Mouse (Mus musculus): ENCODE results near the gene Hrk.

DNA sequence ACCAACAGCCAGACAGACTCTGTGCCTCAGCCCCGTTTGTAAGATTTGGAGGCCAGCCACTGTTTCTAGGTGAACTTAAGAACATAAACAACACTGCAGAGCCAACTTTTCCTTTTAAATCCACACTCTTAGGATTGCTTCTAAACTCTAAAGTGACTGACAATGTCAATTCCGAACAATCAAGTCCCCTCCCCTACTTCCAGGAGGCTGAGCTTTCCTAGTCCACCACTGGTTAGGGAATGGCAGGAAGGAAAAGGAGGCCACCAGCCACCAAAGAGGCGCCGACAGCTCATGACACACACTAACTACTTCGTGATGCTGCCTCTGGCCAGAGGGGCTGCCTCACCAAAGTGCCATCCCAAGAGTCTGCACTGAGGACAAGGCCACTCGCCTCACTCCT, 19.7 kb upstream of the Hrk start:
- TF ChIP-seq CTCF (conservative IDR thresholded peaks at IDR 0.05; ENCODE audit: insufficient read depth, insufficient read length, low read depth, low read length): no peak
- no peak for TF ChIP-seq POLR2A (IDR thresholded peaks at IDR 0.05; ENCODE audit: low read depth, low read length)
